Mouse (Mus musculus): ENCODE data around the gene Cd93.

Gene Cd93

GRCm38 (mm10) chr2:148442172-148442571 lies 1.2 kb downstream of the Cd93 start:
- no peak for DNase-seq (ENCODE audit: low read depth, low spot score)

- no peak for DNase-seq (ENCODE audit: low read depth, low spot score)
Observed at GRCm38 (mm10) chr2:148441421-148441820, 1.9 kb downstream of the Cd93 start.

- DNase-seq (ENCODE audit: low read depth, low spot score) = no peak
Observed at GRCm38 (mm10) chr2:148439691-148440276, 3.6 kb downstream of the Cd93 start.

GRCm38 (mm10) chr2:148436285-148436684 lies 7.1 kb downstream of the Cd93 start:
- no peak for DNase-seq (ENCODE audit: low read depth, low spot score)

- DNase-seq (ENCODE audit: low read depth, low spot score) = no peak
Observed at GRCm38 (mm10) chr2:148432346-148432745, 11.0 kb downstream of the Cd93 start.

- DNase-seq (ENCODE audit: low read depth, low spot score) = no peak
Observed at GRCm38 (mm10) chr2:148430941-148431340, 12.4 kb downstream of the Cd93 start.

- no peak for DNase-seq (ENCODE audit: low read depth, low spot score)
Observed at GRCm38 (mm10) chr2:148429001-148429505, 14.3 kb downstream of the Cd93 start.

- DNase-seq (ENCODE audit: low read depth, low spot score) = no peak
Observed at GRCm38 (mm10) chr2:148428523-148428922, 14.8 kb downstream of the Cd93 start.

GRCm38 (mm10) chr2:148427553-148427952 lies 15.8 kb downstream of the Cd93 start:
- no peak for DNase-seq (ENCODE audit: low read depth, low spot score)

GRCm38 (mm10) chr2:148425709-148426382 lies 17.5 kb downstream of the Cd93 start:
- peak; percentile 63 for DNase-seq (ENCODE audit: low read depth, low spot score)

- no peak for DNase-seq (ENCODE audit: low read depth, low spot score)
Observed at GRCm38 (mm10) chr2:148421706-148422105, 21.7 kb downstream of the Cd93 start.

GRCm38 (mm10) chr2:148421112-148421511 lies 22.3 kb downstream of the Cd93 start:
- DNase-seq (ENCODE audit: low read depth, low spot score) = no peak

- no peak for DNase-seq (ENCODE audit: low read depth, low spot score)
Observed at GRCm38 (mm10) chr2:148419776-148420175, 23.6 kb downstream of the Cd93 start.

GRCm38 (mm10) chr2:148419151-148419550 lies 24.2 kb downstream of the Cd93 start:
- DNase-seq (ENCODE audit: low read depth, low spot score) = no peak

- no peak for DNase-seq (ENCODE audit: low read depth, low spot score)
Observed at GRCm38 (mm10) chr2:148409821-148410220, 33.5 kb downstream of the Cd93 start.

GRCm38 (mm10) chr2:148409141-148409540 lies 34.2 kb downstream of the Cd93 start:
- peak; percentile 85 for DNase-seq (ENCODE audit: low read depth, low spot score)

GRCm38 (mm10) chr2:148408761-148409120 lies 34.6 kb downstream of the Cd93 start:
- no peak for DNase-seq (ENCODE audit: low read depth, low spot score)

- DNase-seq (ENCODE audit: low read depth, low spot score) = peak; percentile 83
Observed at GRCm38 (mm10) chr2:148407870-148408760, 35.2 kb downstream of the Cd93 start, which contains the start of gene Thbd. TSS of gene Thbd (minus strand) at chr2:148408188.

GRCm38 (mm10) chr2:148406971-148407869 lies 36.1 kb downstream of the Cd93 start:
- DNase-seq (ENCODE audit: low read depth, low spot score) = no peak

GRCm38 (mm10) chr2:148406160-148406970 lies 37.0 kb downstream of the Cd93 start:
- no peak for DNase-seq (ENCODE audit: low read depth, low spot score)
